Mouse (Mus musculus): ENCODE results near the gene Sgsm1. TPM values are rescaled to one million over a fixed set of nuclear protein-coding genes. Genes with fewer than 3 reads are reported as not detected.

The Sgsm1 gene
- total RNA-seq, 2 experiments from 2014 or later = 0.67 TPM; not detected in 1

DNA sequence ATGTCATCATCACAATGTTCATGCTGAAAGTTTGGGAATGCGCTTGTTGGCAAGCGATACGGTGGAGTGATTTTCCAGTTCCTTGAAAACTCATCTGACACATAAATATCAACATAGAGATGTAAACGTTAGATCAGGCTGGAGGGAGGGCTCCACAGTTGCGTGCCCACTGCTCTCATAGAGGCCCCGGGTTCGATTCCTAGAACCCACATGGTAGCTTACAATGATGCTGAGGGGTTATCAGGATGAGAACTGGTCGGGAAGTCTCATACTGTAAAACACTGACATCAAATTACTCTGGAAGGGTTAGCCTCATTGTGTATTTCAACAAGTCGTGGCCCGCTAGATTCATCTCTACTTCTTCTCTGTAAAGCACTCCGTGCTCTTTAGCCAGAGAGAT is 24.5 kb downstream of the Sgsm1 start:
- ATAC-seq (replicated peaks; ENCODE audit: poor library complexity) = no peak

- no peak for ATAC-seq (replicated peaks; ENCODE audit: poor library complexity)
Observed at GRCm38 (mm10) chr5:113285541-113285940, 25.0 kb downstream of the Sgsm1 start.

DNA sequence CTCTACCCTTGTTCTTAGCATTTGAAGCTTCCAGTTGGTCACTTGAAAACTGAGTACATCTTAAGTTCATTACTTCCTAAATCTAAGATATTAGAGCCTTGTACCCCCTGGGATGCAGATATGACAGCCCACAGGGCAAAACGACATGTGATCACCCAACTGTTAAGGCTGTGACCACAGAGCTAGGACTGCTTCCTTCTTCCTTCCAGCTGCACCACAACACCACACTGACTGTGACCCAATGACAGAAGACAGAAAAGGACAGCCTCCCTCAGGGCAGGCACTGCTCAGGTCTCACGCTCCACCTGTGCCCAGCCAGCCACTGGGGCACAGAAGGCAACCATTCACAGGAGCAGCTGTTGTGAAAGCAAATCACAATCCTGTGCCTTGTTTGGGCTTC is 26.9 kb downstream of the Sgsm1 start:
- peak; percentile 84 for ATAC-seq (replicated peaks; ENCODE audit: poor library complexity)

GRCm38 (mm10) chr5:113281557-113281956 is 29.0 kb downstream of the Sgsm1 start:
- no peak for ATAC-seq (replicated peaks; ENCODE audit: poor library complexity)

GRCm38 (mm10) chr5:113280138-113280856 is 30.3 kb downstream of the Sgsm1 start:
- no peak for ATAC-seq (replicated peaks; ENCODE audit: poor library complexity)

- ATAC-seq (replicated peaks; ENCODE audit: poor library complexity) = no peak
Observed at GRCm38 (mm10) chr5:113275839-113276238, 34.7 kb downstream of the Sgsm1 start.

GRCm38 (mm10) chr5:113271207-113271811 is 39.3 kb downstream of the Sgsm1 start:
- 0 out of 2 replicates have a peak, but pooled peaks have one; percentile 20 for ATAC-seq (replicated peaks; ENCODE audit: poor library complexity)

GRCm38 (mm10) chr5:113270043-113270442 is 40.5 kb downstream of the Sgsm1 start:
- ATAC-seq (replicated peaks; ENCODE audit: poor library complexity) = no peak

GRCm38 (mm10) chr5:113268246-113268645 is 42.3 kb downstream of the Sgsm1 start:
- no peak for ATAC-seq (replicated peaks; ENCODE audit: poor library complexity)

DNA sequence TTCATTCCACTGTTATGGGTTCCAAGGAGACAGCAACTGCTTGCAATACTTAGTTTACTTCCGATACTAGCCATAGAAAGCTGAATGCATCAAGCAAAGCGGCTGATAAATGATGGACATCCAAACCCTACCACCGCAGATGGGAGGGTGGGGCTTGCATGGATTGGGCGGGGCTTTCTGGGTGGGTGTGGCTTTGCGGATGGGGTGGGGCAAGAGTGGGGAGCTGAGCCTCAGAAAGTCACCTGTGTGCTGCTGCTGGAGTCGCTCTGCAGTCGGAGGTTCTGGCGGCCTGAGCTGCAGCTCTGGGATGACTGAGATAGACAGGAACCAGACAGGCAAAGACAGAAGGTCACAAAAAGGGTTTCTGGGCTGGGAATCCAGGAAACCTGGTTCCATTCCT is 44.9 kb downstream of the Sgsm1 start:
- ATAC-seq (replicated peaks; ENCODE audit: poor library complexity) = no peak

DNA sequence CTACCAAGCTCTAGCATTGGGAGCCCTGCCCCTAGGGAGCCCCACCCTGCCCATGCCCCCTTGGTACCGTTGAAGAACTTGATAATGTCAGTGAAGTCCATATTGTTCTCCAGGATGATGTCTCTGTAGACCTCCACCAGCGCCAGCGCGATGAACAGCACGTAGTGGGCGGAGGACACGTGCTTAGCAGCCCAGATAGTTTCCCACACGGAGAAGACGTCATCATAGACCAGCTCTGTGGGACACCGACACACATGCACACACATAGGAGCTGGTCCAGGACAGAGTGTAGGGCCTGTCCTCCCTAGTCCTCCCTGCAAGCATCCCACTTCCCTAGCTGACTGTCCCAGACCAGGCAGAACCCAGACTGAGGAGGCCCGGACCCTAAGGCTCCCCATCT is 59.8 kb downstream of the Sgsm1 start:
- no peak for ATAC-seq (replicated peaks; ENCODE audit: poor library complexity)

DNA sequence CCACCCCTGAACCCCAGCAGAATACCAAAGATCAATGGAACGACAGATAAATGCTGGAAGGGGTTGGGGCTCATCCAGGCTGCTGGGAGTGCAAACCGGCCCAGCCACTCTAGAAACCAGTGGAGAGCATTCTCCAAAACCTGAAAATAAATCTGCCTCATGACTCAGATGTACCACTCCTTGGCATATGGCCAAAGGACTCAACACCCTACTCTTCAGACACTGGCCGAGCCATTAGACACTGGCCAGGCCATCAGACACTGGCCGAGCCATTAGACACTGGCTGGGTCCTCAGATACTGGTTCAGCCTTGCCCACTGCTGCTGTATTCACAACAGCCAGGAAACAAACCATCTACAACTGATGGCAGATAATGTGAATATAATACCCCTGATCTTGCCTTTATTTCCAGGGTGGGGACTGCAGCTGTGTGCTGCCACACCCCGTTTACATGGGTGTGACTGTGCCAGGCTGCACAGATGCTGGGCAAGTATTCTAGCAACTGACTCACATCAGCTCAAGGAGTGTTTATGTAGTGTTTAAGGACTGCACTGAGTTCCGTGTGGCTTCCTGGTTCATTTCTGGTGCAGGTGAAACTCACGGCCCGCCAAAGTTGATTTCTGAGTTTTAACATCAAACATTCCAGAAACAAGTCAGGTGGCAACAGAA is 61.2 kb downstream of the Sgsm1 start:
- ATAC-seq (replicated peaks; ENCODE audit: poor library complexity) = peak; percentile 60

GRCm38 (mm10) chr5:113230196-113230595 is 80.4 kb downstream of the Sgsm1 start:
- no peak for ATAC-seq (replicated peaks; ENCODE audit: poor library complexity)

DNA sequence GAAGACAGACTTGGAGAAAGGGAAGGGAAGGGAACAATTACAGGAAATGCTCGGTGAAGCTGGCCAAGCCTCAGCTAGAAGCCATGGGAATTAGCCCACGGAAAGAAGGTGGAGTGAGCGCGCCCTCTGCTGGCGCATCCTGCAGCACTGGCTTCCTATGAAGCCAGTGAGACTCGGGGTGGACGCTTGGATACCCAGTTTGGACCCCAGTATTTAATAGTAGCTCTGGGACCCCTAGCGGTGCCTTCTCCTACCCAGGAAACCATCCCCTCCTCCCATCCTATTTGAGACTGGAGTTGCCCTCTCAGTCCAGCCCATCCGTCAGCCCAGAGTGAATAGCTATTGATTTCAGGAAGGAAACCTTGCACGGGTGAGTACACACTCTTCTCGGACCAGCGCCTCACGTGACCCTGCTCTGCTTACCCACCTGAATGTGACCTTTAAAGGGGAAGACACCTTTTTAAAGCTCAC is 83.9 kb downstream of the Sgsm1 start, which contains the start of gene Tmem211:
Tmem211 (plus strand) TSS at position 278 of the 471 bp plus-strand sequence.
- ATAC-seq (replicated peaks; ENCODE audit: poor library complexity) = peak; percentile 94

DNA sequence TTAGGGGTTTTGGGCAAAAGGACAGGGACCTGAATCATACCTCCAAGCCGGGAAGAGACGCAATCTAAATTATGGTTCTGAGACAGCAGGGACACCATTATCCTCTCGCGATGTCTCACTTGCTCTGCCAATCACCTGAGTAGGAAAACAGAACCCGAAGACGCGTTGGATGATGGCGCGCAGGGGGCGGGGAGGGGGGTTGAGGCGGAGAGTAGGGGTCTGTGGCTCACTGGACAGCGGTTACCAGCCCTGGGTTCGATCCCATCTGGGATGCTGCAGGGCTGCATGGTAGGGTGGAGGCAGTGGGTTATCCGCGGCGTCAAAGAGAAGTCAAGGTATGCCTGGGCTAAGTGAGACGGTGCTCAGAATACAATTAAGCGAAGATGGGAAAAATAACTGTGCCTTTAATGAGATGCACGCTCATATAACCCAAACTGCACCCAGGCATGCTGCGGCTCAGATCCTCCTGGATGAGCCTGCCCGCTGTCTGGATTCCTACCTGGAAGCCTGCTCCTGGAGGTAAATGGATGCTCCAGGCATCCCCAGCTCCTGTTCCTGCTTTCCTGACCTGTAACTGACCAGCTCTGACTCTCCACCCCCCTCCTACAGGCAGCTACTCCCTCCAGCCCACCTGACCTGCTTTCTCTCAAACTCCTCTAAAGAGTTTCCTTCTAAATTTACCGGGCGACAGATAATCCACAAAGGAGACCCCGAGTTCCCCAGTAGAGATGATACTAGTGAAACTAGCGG is 84.7 kb downstream of the Sgsm1 start:
- no peak for ATAC-seq (replicated peaks; ENCODE audit: poor library complexity)

GRCm38 (mm10) chr5:113225271-113225670 is 85.3 kb downstream of the Sgsm1 start:
- no peak for ATAC-seq (replicated peaks; ENCODE audit: poor library complexity)

DNA sequence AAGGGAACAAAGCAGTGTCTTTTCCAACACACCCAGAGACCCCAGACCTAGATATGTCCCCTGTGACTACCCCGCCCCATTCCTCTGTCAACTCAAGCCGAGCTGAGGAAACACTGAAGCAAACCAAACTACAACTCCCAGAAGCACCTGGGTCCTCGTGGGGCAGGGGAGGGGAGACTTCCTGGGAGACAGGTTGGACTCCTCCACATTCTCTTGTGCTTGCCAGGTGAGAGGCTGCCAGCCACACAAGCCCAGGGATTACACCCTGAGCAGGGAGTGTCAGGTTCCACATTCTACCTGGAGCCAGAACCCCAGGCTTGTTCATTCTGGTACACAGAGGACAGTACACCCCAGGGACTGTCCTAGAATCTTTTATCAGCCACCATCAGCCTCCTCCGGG is 86.7 kb downstream of the Sgsm1 start:
- no peak for ATAC-seq (replicated peaks; ENCODE audit: poor library complexity)

GRCm38 (mm10) chr5:113221147-113221865 is 89.3 kb downstream of the Sgsm1 start, which contains the start of gene 2900026A02Rik:
2900026A02Rik (minus strand) TSS chr5:113221236.
- ATAC-seq (replicated peaks; ENCODE audit: poor library complexity) = peak; percentile 79

- peak; percentile 45 for ATAC-seq (replicated peaks; ENCODE audit: poor library complexity)
Observed at GRCm38 (mm10) chr5:113220383-113221146, 90.0 kb downstream of the Sgsm1 start.

- no peak for ATAC-seq (replicated peaks; ENCODE audit: poor library complexity)
Observed at GRCm38 (mm10) chr5:113219876-113220275, 90.7 kb downstream of the Sgsm1 start.
